18 mouse cellular contexts compared by ENCODE assay signal in the genomic region with DNA sequence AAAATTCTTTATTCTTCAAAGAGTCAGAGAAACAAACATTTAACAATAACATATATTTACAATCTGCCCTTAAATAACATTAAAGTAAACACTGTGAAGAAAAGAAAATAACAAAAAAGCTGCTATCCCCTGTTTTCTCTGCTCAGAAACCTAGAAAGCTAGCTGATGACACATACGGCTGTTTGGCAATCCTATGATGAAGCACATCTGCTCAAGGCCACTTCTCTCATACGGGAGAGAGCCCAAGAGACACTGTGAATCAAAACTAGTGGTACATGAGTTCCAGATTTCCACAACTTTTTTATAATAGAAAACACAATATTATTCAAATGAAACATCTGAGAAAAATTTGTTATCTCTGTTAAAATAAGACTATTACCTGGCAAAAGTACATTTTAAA. TPM values are rescaled to one million over a fixed set of nuclear protein-coding genes. Genes with fewer than 3 reads are reported as not detected.
DNase-seq lines count a peak whose midpoint lies in the region; ATAC-seq lines count a peak whose summit lies in the region.
"Had no signal": no experiment of that assay in that cellular context is flagged by ENCODE, and none has a peak within 500 bp of the region (broad histone marks: within the 10 kb centered on the region; RNA-seq: fewer than 3 reads in every experiment).

No protein-coding gene starts in this region.

- no peaks in the 10 kb centered on the region for H3K4me1 ChIP-seq in embryonic facial prominence, embryonic 14.5 days (ENCODE audit: control insufficient read depth, insufficient read depth, low read length)
- no peaks in the 10 kb centered on the region for H3K4me1 ChIP-seq in embryonic facial prominence, embryonic 10.5 days
- no peaks in the 10 kb centered on the region for H3K4me1 ChIP-seq in heart, embryonic 11.5 days (ENCODE audit: control insufficient read depth, insufficient read depth, low read length)
- H3K4me1 ChIP-seq: forebrain, embryonic 15.5 days; heart, embryonic 12.5 days; hindbrain, embryonic 10.5 days; intestine, embryonic 15.5 days had no signal

- H3K27me3 ChIP-seq in embryonic facial prominence, embryonic 14.5 days (replicated peaks; ENCODE audit: control insufficient read depth, insufficient read depth, low read length): no peaks in the 10 kb centered on the region
- no peaks in the 10 kb centered on the region for H3K27me3 ChIP-seq in embryonic facial prominence, embryonic 10.5 days (replicated peaks; ENCODE audit: low read depth, poor library complexity, severe bottlenecking)
- H3K27me3 ChIP-seq in heart, embryonic 11.5 days (ENCODE audit: control insufficient read depth, insufficient read depth, low read length): no peaks in the 10 kb centered on the region
- H3K27me3 ChIP-seq: forebrain, embryonic 15.5 days; heart, embryonic 12.5 days; intestine, embryonic 15.5 days; Patski had no signal

- no peak overlapping the region for H3K27ac ChIP-seq in embryonic facial prominence, embryonic 14.5 days (replicated peaks; ENCODE audit: low read depth, low read length)
- H3K27ac ChIP-seq in embryonic facial prominence, embryonic 10.5 days (replicated peaks): no peak overlapping the region
- no peak overlapping the region for H3K27ac ChIP-seq in heart, embryonic 11.5 days (ENCODE audit: low read depth, low read length)
- H3K27ac ChIP-seq: forebrain, embryonic 15.5 days; heart, adult 2 months; hindbrain, embryonic 10.5 days; hindbrain, embryonic 14.5 days; intestine, embryonic 15.5 days had no signal

- no peak overlapping the region for H3K4me3 ChIP-seq in embryonic facial prominence, embryonic 14.5 days (ENCODE audit: low read depth, low read length)
- H3K4me3 ChIP-seq in embryonic facial prominence, embryonic 10.5 days: no peak overlapping the region
- H3K4me3 ChIP-seq in heart, embryonic 11.5 days (ENCODE audit: low read depth, low read length): no peak overlapping the region
- H3K4me3 ChIP-seq: forebrain, embryonic 15.5 days; heart, adult 2 months; heart, embryonic 12.5 days; hindbrain, embryonic 10.5 days; intestine, embryonic 15.5 days had no signal

- H3K36me3 ChIP-seq in embryonic facial prominence, embryonic 14.5 days (ENCODE audit: control insufficient read depth, insufficient read depth, low read length): peaks cover 4% of the 10 kb centered on the region; the same call in 1 of the 2 replicates
- peaks cover 7% of the 10 kb centered on the region; the same call in 1 of the 2 replicates for H3K36me3 ChIP-seq in embryonic facial prominence, embryonic 10.5 days (replicated peaks)
- H3K36me3 ChIP-seq in heart, embryonic 11.5 days (ENCODE audit: control insufficient read depth, insufficient read depth, low read length): no peaks in the 10 kb centered on the region
- H3K36me3 ChIP-seq: forebrain, embryonic 15.5 days; intestine, embryonic 15.5 days had no signal

- no peak overlapping the region for H3K9ac ChIP-seq in embryonic facial prominence, embryonic 14.5 days (ENCODE audit: low read depth, low read length)
- no peak overlapping the region for H3K9ac ChIP-seq in heart, embryonic 11.5 days (ENCODE audit: low read depth, low read length)
- H3K9ac ChIP-seq: forebrain, embryonic 15.5 days; heart, embryonic 12.5 days; hindbrain, embryonic 14.5 days; intestine, embryonic 15.5 days had no signal

- peak; percentile 10 for DNase-seq in embryonic facial prominence, embryonic 14.5 days (ENCODE audit: low spot score)
- DNase-seq in embryonic facial prominence, embryonic 10.5 days (ENCODE audit: low spot score): no peak
- peak; percentile 48 for DNase-seq in 416B (ENCODE audit: low read depth)
- peak; percentile 10 for DNase-seq in adipocyte (ENCODE audit: low spot score)
- no peak for DNase-seq in left cerebral cortex, adult 9 months (ENCODE audit: low spot score in 2 of 2)
- DNase-seq: cerebellum, adult 2 months; cerebellum, postnatal 10 days; gastrocnemius, postnatal 14 days; heart, adult 2 months; kidney, adult 18-20 months had no signal

- H3K9me3 ChIP-seq in embryonic facial prominence, embryonic 14.5 days (ENCODE audit: control insufficient read depth, low read length): no peaks in the 10 kb centered on the region
- no peaks in the 10 kb centered on the region for H3K9me3 ChIP-seq in embryonic facial prominence, embryonic 10.5 days
- no peaks in the 10 kb centered on the region for H3K9me3 ChIP-seq in heart, embryonic 11.5 days (replicated peaks; ENCODE audit: control insufficient read depth, low read length)
- H3K9me3 ChIP-seq: forebrain, embryonic 15.5 days; heart, embryonic 12.5 days; hindbrain, embryonic 10.5 days; intestine, embryonic 15.5 days had no signal

- no peak overlapping the region for H3K4me2 ChIP-seq in embryonic facial prominence, embryonic 14.5 days (ENCODE audit: low read depth, low read length)
- no peak overlapping the region for H3K4me2 ChIP-seq in heart, embryonic 11.5 days
- H3K4me2 ChIP-seq: forebrain, embryonic 15.5 days; heart, embryonic 12.5 days; hindbrain, embryonic 14.5 days; intestine, embryonic 15.5 days had no signal

- 45% methylated on average over 2 of the region's 2 CpGs for WGBS in embryonic facial prominence, embryonic 14.5 days
- WGBS in embryonic facial prominence, embryonic 10.5 days: 85% methylated on average over 2 of the region's 2 CpGs
- 74% methylated on average over 2 of the region's 2 CpGs for WGBS in heart, embryonic 11.5 days (ENCODE audit: insufficient replicate concordance)

- ATAC-seq in embryonic facial prominence, embryonic 14.5 days (ENCODE audit: low read depth): no peak
- no peak for ATAC-seq in heart, embryonic 11.5 days (replicated peaks; ENCODE audit: insufficient number of reproducible peaks, low FRiP score, low TSS enrichment)
- ATAC-seq: activated CD4-positive, CD25-positive, alpha-beta regulatory T cell, adult 4 months; forebrain, embryonic 15.5 days; intestine, embryonic 15.5 days; Patski had no signal

RNA-seq across cellular contexts. Expression of a gene that starts 55.9 kb away (rescaled TPM):
- 17.5 and 19.3 TPM in 2 replicates for polyA plus RNA-seq in embryonic facial prominence, embryonic 14.5 days (2014; fragmentation: Nextera tagmentation; extraction: Ambion mirVana)
- polyA plus RNA-seq in embryonic facial prominence, embryonic 10.5 days (2016; fragmentation: Nextera tagmentation; extraction: Ambion mirVana): 22.9 and 23.2 TPM in 2 replicates
- polyA plus RNA-seq in heart, embryonic 11.5 days (2014; fragmentation: Nextera tagmentation; extraction: Ambion mirVana): 11.0 and 12.1 TPM in 2 replicates

RNA-seq across cellular contexts. Expression of a gene that starts 56.0 kb away (rescaled TPM):
- 13.0 and 14.2 TPM in 2 replicates for polyA plus RNA-seq in embryonic facial prominence, embryonic 14.5 days (2014; fragmentation: Nextera tagmentation; extraction: Ambion mirVana)
- 16.7 and 18.0 TPM in 2 replicates for polyA plus RNA-seq in embryonic facial prominence, embryonic 10.5 days (2016; fragmentation: Nextera tagmentation; extraction: Ambion mirVana)
- 15.7 and 19.1 TPM in 2 replicates for polyA plus RNA-seq in heart, embryonic 11.5 days (2014; fragmentation: Nextera tagmentation; extraction: Ambion mirVana)

Comparison
In these comparisons a context has a peak if more than half of its experiments do, and no peak if none do; other contexts are left out.
1. DNase-seq: peak in embryonic facial prominence, embryonic 14.5 days (single experiment), 416B (single experiment) and adipocyte (single experiment); none in embryonic facial prominence, embryonic 10.5 days (single experiment) and left cerebral cortex, adult 9 months (0 of 2).